Mouse (Mus musculus): Measurements from ENCODE around the gene Trpc7.

DNA sequence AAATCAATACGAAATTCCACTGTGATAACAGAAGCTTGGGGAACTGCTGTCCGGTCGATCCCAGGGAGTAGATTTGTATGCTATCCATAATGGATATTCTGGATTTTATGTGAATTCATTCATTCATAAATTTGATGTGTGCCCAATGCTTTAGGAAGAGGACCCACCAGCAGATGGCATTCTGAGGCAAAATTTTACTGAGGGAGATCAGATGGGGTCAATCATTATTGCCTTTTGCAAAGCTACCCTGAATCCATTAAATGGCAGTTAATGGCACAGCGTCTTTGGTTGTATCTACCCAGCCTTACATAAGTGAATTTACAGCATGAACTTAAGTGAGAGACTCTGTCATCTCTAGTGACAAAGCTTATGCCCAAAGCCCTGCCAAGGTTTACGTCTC, 1.2 kb downstream of the Trpc7 start:
- TF ChIP-seq CHD2 (IDR thresholded peaks at IDR 0.05; ENCODE audit: low read depth, low read length) (no peak), MAFK (IDR thresholded peaks at IDR 0.05; ENCODE audit: insufficient read depth, low read depth, low read length) (no peak), HCFC1 (IDR thresholded peaks at IDR 0.05; ENCODE audit: borderline replicate concordance, insufficient read depth, low read length) (no peak), ZC3H11A (IDR thresholded peaks at IDR 0.05; ENCODE audit: borderline replicate concordance, low read depth, low read length) (no peak)

Measured in ES-E14 (cell line).